ENCODE assay signal across 18 mouse cellular contexts in genomic region chr16:5185691-5186090, GRCm38 (mm10). TPM values are rescaled to one million over a fixed set of nuclear protein-coding genes. Genes with fewer than 3 reads are reported as not detected.
A peak's percentile ranks its signal among the peaks of the same experiment; 100 is the strongest.
DNase-seq lines count a peak whose midpoint lies in the region; ATAC-seq lines count a peak whose summit lies in the region.
"Had no signal": no experiment of that assay in that cellular context is flagged by ENCODE, and none has a peak within 500 bp of the region (broad histone marks: within the 10 kb centered on the region; RNA-seq: fewer than 3 reads in every experiment).

No protein-coding gene starts in this region.

- H3K27me3 ChIP-seq in heart, embryonic 15.5 days: no peaks in the 10 kb centered on the region; the same call in 1 of the 2 replicates
- peaks cover 34% of the 10 kb centered on the region for H3K27me3 ChIP-seq in heart, embryonic 12.5 days (replicated peaks)
- no peaks in the 10 kb centered on the region for H3K27me3 ChIP-seq in kidney, embryonic 16.5 days (ENCODE audit: insufficient read depth, low read length)
- H3K27me3 ChIP-seq: hindbrain, embryonic 15.5 days; intestine, embryonic 15.5 days; limb, embryonic 13.5 days; liver, embryonic 13.5 days; midbrain, embryonic 15.5 days had no signal

- H3K4me2 ChIP-seq in heart, embryonic 15.5 days: no peak overlapping the region
- no peak overlapping the region for H3K4me2 ChIP-seq in heart, embryonic 12.5 days
- no peak overlapping the region for H3K4me2 ChIP-seq in kidney, embryonic 16.5 days (replicated peaks; ENCODE audit: low read depth, low read length)
- H3K4me2 ChIP-seq: forebrain, embryonic 12.5 days; hindbrain, embryonic 15.5 days; intestine, embryonic 15.5 days; limb, embryonic 13.5 days; liver, embryonic 13.5 days; lung, embryonic 14.5 days; midbrain, embryonic 15.5 days had no signal

- WGBS in heart, embryonic 15.5 days: 54% methylated on average over 7 of the region's 7 CpGs
- WGBS in heart, embryonic 12.5 days: 66% methylated on average over 7 of the region's 7 CpGs
- WGBS in kidney, embryonic 16.5 days: 27% methylated on average over 7 of the region's 7 CpGs

- peaks cover 10% of the 10 kb centered on the region; the same call in 1 of the 2 replicates for H3K4me1 ChIP-seq in heart, embryonic 15.5 days (replicated peaks)
- H3K4me1 ChIP-seq in heart, embryonic 12.5 days (replicated peaks): peaks cover 9% of the 10 kb centered on the region
- H3K4me1 ChIP-seq in kidney, embryonic 16.5 days (ENCODE audit: insufficient read depth, low read length): peaks cover 4% of the 10 kb centered on the region; the same call in 1 of the 2 replicates
- H3K4me1 ChIP-seq: forebrain, embryonic 12.5 days; intestine, embryonic 15.5 days; limb, embryonic 13.5 days; liver, embryonic 13.5 days; midbrain, embryonic 15.5 days had no signal

- H3K27ac ChIP-seq in heart, embryonic 15.5 days: 0 out of 2 replicates have a peak overlapping the region, but pooled peaks have one; percentile 9
- no peak overlapping the region for H3K27ac ChIP-seq in heart, embryonic 12.5 days (ENCODE audit: poor library complexity, severe bottlenecking)
- no peak overlapping the region for H3K27ac ChIP-seq in kidney, embryonic 16.5 days (ENCODE audit: low read length)
- H3K27ac ChIP-seq: forebrain, embryonic 12.5 days; hindbrain, embryonic 15.5 days; intestine, embryonic 15.5 days; limb, embryonic 13.5 days; liver, embryonic 13.5 days; midbrain, embryonic 15.5 days had no signal

- ATAC-seq in cerebellum, adult (ENCODE audit: insufficient number of reproducible peaks, low FRiP score, low TSS enrichment): no peak
- no peak for ATAC-seq in heart, embryonic 15.5 days (replicated peaks; ENCODE audit: insufficient number of reproducible peaks, insufficient read depth, low FRiP score, low read depth)
- ATAC-seq in heart, embryonic 12.5 days (ENCODE audit: insufficient number of reproducible peaks, low FRiP score): no peak
- ATAC-seq in kidney, embryonic 16.5 days (ENCODE audit: low FRiP score, low TSS enrichment): no peak
- ATAC-seq: intestine, embryonic 15.5 days; midbrain, embryonic 15.5 days had no signal

- no peaks in the 10 kb centered on the region for H3K36me3 ChIP-seq in heart, embryonic 15.5 days
- no peaks in the 10 kb centered on the region for H3K36me3 ChIP-seq in heart, embryonic 12.5 days
- H3K36me3 ChIP-seq in kidney, embryonic 16.5 days (ENCODE audit: insufficient read depth, low read length): no peaks in the 10 kb centered on the region
- H3K36me3 ChIP-seq: forebrain, embryonic 12.5 days; hindbrain, embryonic 15.5 days; intestine, embryonic 15.5 days; limb, embryonic 13.5 days; liver, embryonic 13.5 days; midbrain, embryonic 15.5 days had no signal

- H3K9ac ChIP-seq in heart, embryonic 15.5 days: no peak overlapping the region; the same call in 1 of the 2 replicates
- H3K9ac ChIP-seq in heart, embryonic 12.5 days: no peak overlapping the region
- no peak overlapping the region for H3K9ac ChIP-seq in kidney, embryonic 16.5 days (replicated peaks; ENCODE audit: low read length)
- H3K9ac ChIP-seq: forebrain, embryonic 12.5 days; hindbrain, embryonic 15.5 days; intestine, embryonic 15.5 days; limb, embryonic 13.5 days; liver, embryonic 13.5 days; lung, embryonic 14.5 days; midbrain, embryonic 15.5 days had no signal

- no peak overlapping the region for H3K4me3 ChIP-seq in heart, embryonic 15.5 days
- no peak overlapping the region for H3K4me3 ChIP-seq in heart, embryonic 12.5 days
- no peak overlapping the region for H3K4me3 ChIP-seq in kidney, embryonic 16.5 days (ENCODE audit: low read length)
- H3K4me3 ChIP-seq: forebrain, embryonic 12.5 days; hindbrain, embryonic 15.5 days; intestine, embryonic 15.5 days; layer of hippocampus, adult 2 months; limb, embryonic 13.5 days; liver, embryonic 13.5 days; midbrain, embryonic 15.5 days; myocyte had no signal

- H3K9me3 ChIP-seq in heart, embryonic 15.5 days (replicated peaks): no peaks in the 10 kb centered on the region
- no peaks in the 10 kb centered on the region for H3K9me3 ChIP-seq in heart, embryonic 12.5 days (replicated peaks)
- H3K9me3 ChIP-seq in kidney, embryonic 16.5 days (ENCODE audit: low read length): no peaks in the 10 kb centered on the region
- H3K9me3 ChIP-seq: forebrain, embryonic 12.5 days; hindbrain, embryonic 15.5 days; intestine, embryonic 15.5 days; limb, embryonic 13.5 days; liver, embryonic 13.5 days; midbrain, embryonic 15.5 days had no signal

- peak; percentile 38 to 41 for DNase-seq in cerebellum, postnatal 10 days
- DNase-seq in kidney, postnatal 14 days: peak; percentile 14
- no peak for DNase-seq in frontal cortex, postnatal 36 days (ENCODE audit: low spot score in 2 of 2)
- DNase-seq: layer of hippocampus, postnatal 36 days; liver, embryonic 13.5 days; lung, embryonic 14.5 days; lung, postnatal 36 days had no signal

RNA-seq across cellular contexts. Expression of gene Nagpa, which starts 18.1 kb away (rescaled TPM):
- 12.4 and 17.4 TPM in 2 replicates for polyA plus RNA-seq in heart, embryonic 15.5 days (2015; fragmentation: Nextera tagmentation; extraction: Ambion mirVana)
- 14.0 and 15.4 TPM in 2 replicates for polyA plus RNA-seq in heart, embryonic 12.5 days (2016; fragmentation: Nextera tagmentation; extraction: Ambion mirVana)
- 21.9 and 25.3 TPM in 2 replicates for polyA plus RNA-seq in kidney, embryonic 16.5 days (2015; fragmentation: Nextera tagmentation; extraction: Ambion mirVana)

RNA-seq across cellular contexts. Expression of gene AU021092, which starts 36.4 kb away (rescaled TPM):
- 6.3 and 8.9 TPM in 2 replicates for polyA plus RNA-seq in heart, embryonic 15.5 days (2015; fragmentation: Nextera tagmentation; extraction: Ambion mirVana)
- 2.5 and 3.2 TPM in 2 replicates for polyA plus RNA-seq in heart, embryonic 12.5 days (2016; fragmentation: Nextera tagmentation; extraction: Ambion mirVana)
- polyA plus RNA-seq in kidney, embryonic 16.5 days (2015; fragmentation: Nextera tagmentation; extraction: Ambion mirVana): 7.0 and 9.8 TPM in 2 replicates

RNA-seq across cellular contexts. Expression of gene Sec14l5, which starts 38.8 kb away (rescaled TPM):
- polyA plus RNA-seq in heart, embryonic 15.5 days (2015; fragmentation: Nextera tagmentation; extraction: Ambion mirVana): 0.06 and 0.08 TPM in 2 replicates
- not detected in 2 replicates for polyA plus RNA-seq in heart, embryonic 12.5 days (2016; fragmentation: Nextera tagmentation; extraction: Ambion mirVana)
- 0.06 and 0.09 TPM in 2 replicates for polyA plus RNA-seq in kidney, embryonic 16.5 days (2015; fragmentation: Nextera tagmentation; extraction: Ambion mirVana)
- polyA plus RNA-seq: liver, embryonic 13.5 days had no signal

RNA-seq across cellular contexts. Expression of gene Alg1, which starts 47.7 kb away (rescaled TPM):
- 24.9 and 29.1 TPM in 2 replicates for polyA plus RNA-seq in heart, embryonic 15.5 days (2015; fragmentation: Nextera tagmentation; extraction: Ambion mirVana)
- 23.9 and 24.6 TPM in 2 replicates for polyA plus RNA-seq in heart, embryonic 12.5 days (2016; fragmentation: Nextera tagmentation; extraction: Ambion mirVana)
- 36.4 and 39.3 TPM in 2 replicates for polyA plus RNA-seq in kidney, embryonic 16.5 days (2015; fragmentation: Nextera tagmentation; extraction: Ambion mirVana)

RNA-seq across cellular contexts. Expression of gene Ppl, which starts 53.5 kb away (rescaled TPM):
- polyA plus RNA-seq in heart, embryonic 15.5 days (2015; fragmentation: Nextera tagmentation; extraction: Ambion mirVana): 1.3 and 2.3 TPM in 2 replicates
- polyA plus RNA-seq in heart, embryonic 12.5 days (2016; fragmentation: Nextera tagmentation; extraction: Ambion mirVana): 1.5 and 2.1 TPM in 2 replicates
- 3.2 and 3.4 TPM in 2 replicates for polyA plus RNA-seq in kidney, embryonic 16.5 days (2015; fragmentation: Nextera tagmentation; extraction: Ambion mirVana)

Comparison
In these comparisons a context has a peak if more than half of its experiments do, and no peak if none do; other contexts are left out.
1. DNase-seq: peak in cerebellum, postnatal 10 days (2 of 2) and kidney, postnatal 14 days (single experiment); none in frontal cortex, postnatal 36 days (0 of 2).